Mouse (Mus musculus) small intestine, adult 2 months (tissue): ENCODE measurements around the gene Usp11. TPM values are rescaled to one million over a fixed set of nuclear protein-coding genes. Genes with fewer than 3 reads are reported as not detected.

Experiments used
- H3K27ac ChIP-seq: fragments of 200-500 bp; 2 replicates; pipeline ENCODE4 v1.5.1; 2012; ENCODE audit warnings: low read depth, low read length, control low read depth, inconsistent platforms; ENCODE audit not compliant: insufficient read depth
- H3K27me3 ChIP-seq: fragments of 200-500 bp; 2 replicates; pipeline ENCODE4 v1.6.1; 2012; ENCODE audit warnings: mild to moderate bottlenecking, moderate library complexity, low read length, inconsistent platforms; ENCODE audit not compliant: control insufficient read depth, insufficient read depth
- H3K36me3 ChIP-seq: fragments of 200-500 bp; 2 replicates; pipeline ENCODE4 v1.6.1; 2012; ENCODE audit warnings: mild to moderate bottlenecking, low read length, control low read depth, inconsistent platforms; ENCODE audit not compliant: control insufficient read depth, insufficient read depth
- H3K4me1 ChIP-seq: fragments of 200-500 bp; 2 replicates; pipeline ENCODE4 v1.6.1; 2012; ENCODE audit warnings: low read length, inconsistent platforms, mixed read lengths; ENCODE audit not compliant: control insufficient read depth, insufficient read depth, insufficient read length
- H3K4me3 ChIP-seq: fragments of 200-500 bp; 2 replicates; pipeline ENCODE4 v1.5.1; 2012; ENCODE audit warnings: low read depth, mild to moderate bottlenecking, control low read depth, inconsistent platforms, low read length, moderate library complexity
- CTCF ChIP-seq: fragments of 200-500 bp; IDR thresholded peaks from 2 replicates; pipeline ENCODE4 v1.5.1; 2012; ENCODE audit warnings: low read depth, mild to moderate bottlenecking, control low read depth, inconsistent platforms, low read length, moderate library complexity, mixed read lengths; ENCODE audit not compliant: insufficient replicate concordance, insufficient read length; ENCODE audit errors: extremely low read depth
- POLR2A ChIP-seq: fragments of 200-500 bp; IDR thresholded peaks from 2 replicates; pipeline ENCODE4 v1.6.1; 2012; ENCODE audit warnings: low read depth, mild to moderate bottlenecking, control low read depth, inconsistent platforms, low read length, moderate library complexity
- WGBS: fragments of 180-500 bp; shearing (Covaris S2); methylation state at CpG from one replicate; pipeline ENCODE4 v1.1.7; 2018; 5-methylcytosine and 5-hydroxymethylcytosine counted together
- polyA plus RNA-seq: library from polyadenylated mRNA; depleted of rRNA; stranded (reverse); fragments of >200 nt; gene quantifications from 2 replicates; pipeline ENCODE4 v1.2.3, GENCODE M21; 2012; rRNA removed

Gene Usp11
- 1.6 and 3.3 TPM in 2 replicates for polyA plus RNA-seq

DNA sequence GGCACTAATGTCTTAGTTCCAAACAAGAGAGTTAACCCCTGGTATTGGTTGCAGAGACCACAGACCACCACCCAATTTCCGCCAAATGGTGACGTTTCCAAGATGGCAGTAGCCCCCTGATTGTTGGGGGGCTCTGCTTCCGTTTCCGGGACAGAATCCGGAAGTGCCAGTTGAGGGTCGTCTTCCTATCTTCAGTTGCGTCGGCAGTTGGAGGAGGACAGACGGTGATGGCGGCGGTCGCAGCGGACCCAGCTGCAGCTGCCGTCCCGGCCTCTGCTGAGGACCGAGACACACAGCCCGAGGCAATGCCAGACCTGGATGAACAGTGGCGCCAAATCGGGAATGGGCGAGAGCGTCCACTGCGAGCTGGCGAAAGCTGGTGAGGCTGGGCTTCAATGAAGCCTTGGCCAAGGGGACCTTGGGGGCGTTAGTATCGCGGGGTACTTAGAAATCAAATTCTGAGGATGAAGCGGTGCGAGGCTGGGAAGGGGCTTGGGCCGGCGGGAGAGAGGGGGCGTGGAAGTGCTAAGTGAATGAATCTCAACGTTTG, at the start of gene Usp11:
Usp11 (plus strand) TSS at position 166 of the 550 bp plus-strand sequence.
- Histone ChIP-seq H3K4me3 (peak within 1 kb of the TSS; percentile 67), H3K27ac (peak within 1 kb of the TSS; percentile 68), H3K27me3 (no peaks in the 10 kb centered on the region), H3K36me3 (peaks cover 3% of the 10 kb centered on the region), H3K4me1 (no peaks in the 10 kb centered on the region)
- WGBS: 15% methylated on average over 32 of the region's 32 CpGs
- TF ChIP-seq CTCF (no peak), POLR2A (no peak)

DNA sequence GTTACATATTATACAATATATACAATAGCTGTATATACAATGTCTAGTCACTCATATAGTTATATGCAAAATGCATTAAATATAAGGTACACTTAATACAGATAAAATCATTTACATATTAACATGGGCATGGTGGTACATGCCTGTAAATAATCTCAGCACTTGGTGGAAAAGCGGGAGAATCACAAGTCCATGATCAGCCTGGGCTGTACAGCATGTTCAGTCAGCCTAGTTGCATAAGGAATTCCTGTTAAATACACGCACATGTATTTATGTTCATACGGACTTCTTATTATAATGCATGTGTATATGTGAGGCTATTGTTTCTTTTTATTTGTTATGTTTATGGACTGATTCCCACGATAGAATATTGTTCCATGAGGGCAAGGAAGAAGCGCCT, 46.1 kb upstream of the Usp11 start:
- no peak overlapping the region; the same call in 1 of the 2 replicates for H3K4me3 ChIP-seq
- no peaks in the 10 kb centered on the region for H3K4me1 ChIP-seq
- WGBS: 12% methylated on average over 5 of the region's 5 CpGs
- no peaks in the 10 kb centered on the region for H3K36me3 ChIP-seq
- no peaks in the 10 kb centered on the region for H3K27me3 ChIP-seq
- TF ChIP-seq CTCF (no peak), POLR2A (no peak)
- no peak overlapping the region for H3K27ac ChIP-seq

DNA sequence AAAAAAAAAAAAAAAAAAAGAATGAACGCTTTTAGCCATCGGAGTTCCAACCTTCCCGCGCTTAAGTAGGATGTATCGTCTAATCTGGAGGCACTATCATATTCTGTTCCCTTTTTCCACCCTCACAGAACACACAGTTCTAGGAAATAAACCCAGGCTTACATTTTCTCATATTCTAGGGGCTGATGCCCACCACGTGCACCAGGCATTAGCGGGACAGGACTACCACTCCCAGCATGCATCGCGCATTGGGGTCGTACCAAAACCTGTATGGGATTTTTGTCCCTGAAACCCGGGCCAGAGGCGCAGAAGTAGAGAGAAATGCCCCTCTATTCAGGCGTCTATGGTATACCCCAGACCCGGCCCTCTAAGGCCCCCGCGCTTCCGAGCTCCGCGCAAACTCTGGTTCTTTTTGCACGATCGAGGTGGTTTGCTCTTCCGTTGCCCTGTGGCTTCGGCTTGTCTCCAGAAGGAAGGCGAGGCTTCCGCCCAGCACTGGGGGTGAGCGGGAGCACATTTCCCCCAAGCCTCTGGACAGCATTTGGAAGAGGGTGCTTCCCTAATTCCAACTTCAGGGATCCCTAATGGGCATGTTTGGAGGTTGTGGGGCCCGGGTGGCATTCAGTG, 45.6 kb upstream of the Usp11 start, which contains the start of gene Uba1:
Uba1 (plus strand) TSS at position 301 of the 627 bp plus-strand sequence.
- Histone ChIP-seq H3K4me3 (peak within 1 kb of the TSS; percentile 81), H3K4me1 (no peaks in the 10 kb centered on the region), H3K27me3 (no peaks in the 10 kb centered on the region), H3K27ac (peak within 1 kb of the TSS; percentile 47; the same call in 1 of the 2 replicates), H3K36me3 (no peaks in the 10 kb centered on the region)
- 15% methylated on average over 27 of the region's 27 CpGs for WGBS
- no peak for TF ChIP-seq CTCF
- no peak for TF ChIP-seq POLR2A

DNA sequence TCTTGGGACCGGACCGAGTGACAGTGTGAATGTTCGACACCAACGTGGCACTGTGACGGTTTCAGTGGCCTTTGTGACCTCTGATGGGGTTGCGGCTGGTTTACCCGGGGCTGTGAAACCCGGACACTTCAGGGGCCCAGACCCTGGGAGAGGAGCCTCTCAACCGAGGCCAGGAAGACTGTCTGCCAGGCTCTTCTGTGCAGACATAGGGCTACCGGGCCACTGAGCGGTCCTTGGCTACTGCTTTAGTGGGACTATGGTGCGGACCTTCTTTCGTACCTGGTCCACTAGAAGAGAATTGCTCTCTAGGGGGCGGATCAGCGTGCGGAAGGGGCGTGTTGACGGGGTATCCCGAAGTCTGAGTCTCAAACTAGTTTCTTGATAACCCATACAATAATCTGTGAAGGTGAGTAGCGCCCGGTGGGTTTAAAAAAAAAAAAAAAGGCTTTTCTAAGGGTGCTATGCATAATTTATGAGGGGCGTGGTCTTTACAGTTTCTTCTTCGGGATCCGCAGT, 44.8 kb upstream of the Usp11 start:
- no peak overlapping the region for H3K27ac ChIP-seq
- WGBS: 11% methylated on average over 24 of the region's 24 CpGs
- H3K36me3 ChIP-seq: no peaks in the 10 kb centered on the region
- H3K27me3 ChIP-seq: no peaks in the 10 kb centered on the region
- peak overlapping the region; percentile 81 for H3K4me3 ChIP-seq
- H3K4me1 ChIP-seq: no peaks in the 10 kb centered on the region
- TF ChIP-seq POLR2A (no peak), CTCF (no peak)

DNA sequence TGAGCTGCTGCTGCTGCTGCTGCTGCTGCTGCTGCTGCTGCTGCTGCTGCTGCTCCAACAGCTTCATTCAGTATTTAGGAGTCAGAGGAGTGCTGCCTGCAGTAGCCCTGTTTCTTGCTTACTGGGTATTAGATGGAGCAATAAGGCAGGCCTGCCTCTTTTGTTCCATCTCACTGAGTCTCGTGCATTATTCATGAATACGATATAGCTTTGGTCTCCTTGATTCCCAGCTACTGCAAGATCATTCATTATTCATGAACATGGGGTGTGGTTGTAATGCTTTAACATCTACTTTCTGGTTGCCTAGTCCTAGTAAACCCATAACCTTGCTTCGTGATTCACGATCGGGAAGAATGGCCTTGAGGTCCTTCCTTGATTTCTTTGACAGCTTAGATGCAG, 41.4 kb upstream of the Usp11 start:
- H3K4me1 ChIP-seq: no peaks in the 10 kb centered on the region
- peaks cover 1% of the 10 kb centered on the region; the same call in 1 of the 2 replicates for H3K36me3 ChIP-seq
- TF ChIP-seq CTCF (no peak), POLR2A (no peak)
- no peaks in the 10 kb centered on the region for H3K27me3 ChIP-seq
- 20% methylated on average over 5 of the region's 5 CpGs for WGBS
- H3K4me3 ChIP-seq: no peak overlapping the region
- H3K27ac ChIP-seq: no peak overlapping the region

DNA sequence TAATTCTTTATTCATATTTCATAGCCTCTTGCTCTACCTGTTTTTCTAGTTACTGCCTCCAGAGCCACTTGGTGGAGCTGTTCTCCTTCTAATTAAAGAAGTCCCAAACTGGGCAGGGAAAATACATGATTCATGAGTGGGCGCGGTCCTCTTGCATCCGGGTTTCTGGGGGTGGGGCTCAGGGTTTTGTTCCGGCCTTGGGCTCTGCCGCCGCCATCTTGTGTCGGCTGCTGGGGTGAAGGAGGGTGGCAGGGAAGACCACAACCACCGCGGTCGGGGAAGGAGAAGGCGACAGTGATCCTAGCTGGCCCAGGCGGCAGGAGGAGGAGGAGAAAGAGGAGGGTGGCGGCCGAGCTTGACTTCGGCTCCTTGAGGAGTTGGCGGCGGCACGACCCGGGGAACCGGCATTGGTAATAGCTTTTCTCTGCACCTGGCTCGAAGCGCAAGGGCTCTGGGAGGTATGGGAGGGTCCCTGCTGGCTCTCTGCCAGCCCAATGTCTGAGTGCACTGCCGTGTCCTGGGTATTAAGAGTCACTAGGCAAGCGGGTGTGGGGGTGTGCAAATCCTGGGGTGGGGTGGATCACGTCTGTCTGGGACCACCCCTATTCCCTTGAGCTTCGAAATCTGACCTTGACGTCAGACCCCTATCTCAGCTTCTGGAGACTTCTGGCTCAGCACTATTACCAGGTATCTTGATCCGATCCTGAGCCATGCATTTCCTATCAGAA, 40.8 kb upstream of the Usp11 start:
- Histone ChIP-seq H3K27me3 (no peaks in the 10 kb centered on the region), H3K27ac (peak overlapping the region; percentile 82), H3K4me3 (peak overlapping the region; percentile 92), H3K4me1 (no peaks in the 10 kb centered on the region), H3K36me3 (peaks cover 3% of the 10 kb centered on the region; the same call in 1 of the 2 replicates)
- 17% methylated on average over 27 of the region's 28 CpGs for WGBS
- TF ChIP-seq POLR2A (peak; percentile 32; the same call in 1 of the 2 replicates), CTCF (peak; percentile 24; the same call in 1 of the 2 replicates)

DNA sequence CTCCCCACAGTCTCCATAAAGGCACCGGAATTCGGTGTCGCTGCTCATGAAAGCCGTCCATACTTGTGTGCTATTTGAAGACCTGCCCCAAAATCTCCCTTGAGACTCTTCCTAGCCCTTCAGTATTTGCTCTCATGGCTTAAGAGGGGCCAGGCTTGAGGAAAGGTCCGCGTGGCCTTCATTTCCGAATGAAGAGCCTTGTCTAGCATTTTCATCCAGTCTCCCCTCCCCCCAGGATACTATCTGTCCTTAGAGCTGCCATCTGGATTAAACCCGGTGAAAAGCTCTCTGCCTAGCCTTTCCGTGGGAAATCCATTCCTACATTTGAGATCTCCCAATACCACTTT, 40.3 kb upstream of the Usp11 start:
- no peaks in the 10 kb centered on the region for H3K4me1 ChIP-seq
- WGBS: 9% methylated on average over 9 of the region's 9 CpGs
- TF ChIP-seq POLR2A (no peak), CTCF (no peak)
- peaks cover 6% of the 10 kb centered on the region for H3K36me3 ChIP-seq
- no peaks in the 10 kb centered on the region for H3K27me3 ChIP-seq
- peak overlapping the region; percentile 82; the same call in 1 of the 2 replicates for H3K27ac ChIP-seq
- H3K4me3 ChIP-seq: peak overlapping the region; percentile 92
